Mouse (Mus musculus) stomach, postnatal 0 days (tissue): Measurements from ENCODE around the gene Bank1.

Source experiments
- CTCF ChIP-seq: IDR thresholded peaks from 2 replicates; pipeline ENCODE4 v1.5.1; 2016; ENCODE audit warnings: antibody characterized with exemption, low read depth, mild to moderate bottlenecking, moderate library complexity
- EP300 ChIP-seq: optimal IDR thresholded peaks from 2 replicates; pipeline ENCODE3; 2016; ENCODE audit warnings: antibody characterized with exemption

- TF ChIP-seq CTCF (no peak), EP300 (no peak)
Measured at GRCm38 (mm10) chr3:136086431-136086830, 239.4 kb downstream of the Bank1 start.
